Mouse (Mus musculus) large intestine, adult 2 months (tissue): ENCODE results near the gene Tmem104. TPM values are rescaled to one million over a fixed set of nuclear protein-coding genes. Genes with fewer than 3 reads are reported as not detected.

Source experiments
- DNase-seq: peaks from one replicate; pipeline ENCODE4 v3.0.0-alpha.2; 2012; ENCODE audit warnings: low read depth, low spot score
- WGBS: fragments of 180-500 bp; shearing (Covaris S2); methylation state at CpG from one replicate; pipeline ENCODE4 v1.1.7; 2018; 5-methylcytosine and 5-hydroxymethylcytosine counted together
- polyA plus RNA-seq: library from polyadenylated mRNA; depleted of rRNA; stranded (reverse); fragments of >200 nt; gene quantifications from 2 replicates; pipeline ENCODE4 v1.2.3, GENCODE M21; 2012

Gene Tmem104
- polyA plus RNA-seq, 1 experiment = 7.9 TPM

DNA sequence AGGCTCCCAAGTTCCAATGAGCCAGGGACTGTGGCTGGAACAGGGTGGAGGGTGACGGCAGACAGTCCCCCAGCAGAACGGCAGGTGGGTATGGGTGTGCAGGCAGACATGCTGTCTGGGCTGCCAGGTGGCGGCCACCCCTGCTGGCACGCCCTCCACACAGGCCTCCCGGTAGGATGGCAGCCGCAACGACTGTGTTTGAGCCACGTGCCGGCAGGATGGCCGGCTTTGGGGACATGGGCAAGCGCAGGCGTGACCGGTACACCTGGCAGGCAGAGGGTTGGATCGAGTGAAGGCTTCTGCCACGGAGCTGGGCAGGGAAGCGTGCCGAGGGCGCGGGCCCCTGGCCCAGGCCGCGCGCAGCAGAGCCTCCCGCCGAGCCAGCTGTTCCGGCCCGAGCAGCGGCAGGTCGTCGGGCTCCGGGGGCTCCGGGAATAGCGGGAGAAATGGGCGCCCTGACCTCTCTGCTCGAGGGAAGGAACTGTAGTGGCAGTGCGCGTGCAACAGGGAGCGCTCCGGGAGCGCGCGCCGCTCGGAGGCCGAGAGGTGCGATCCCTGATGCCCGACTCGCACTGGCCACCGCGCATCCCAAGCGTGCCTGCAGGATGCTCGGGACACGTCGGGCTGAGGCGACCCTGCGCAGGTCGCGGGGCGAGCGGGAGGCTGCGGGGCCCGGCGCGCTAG lies 62.6 kb downstream of the Tmem104 start:
- WGBS = 3% methylated on average over 63 of the region's 63 CpGs
- no peak for DNase-seq

DNA sequence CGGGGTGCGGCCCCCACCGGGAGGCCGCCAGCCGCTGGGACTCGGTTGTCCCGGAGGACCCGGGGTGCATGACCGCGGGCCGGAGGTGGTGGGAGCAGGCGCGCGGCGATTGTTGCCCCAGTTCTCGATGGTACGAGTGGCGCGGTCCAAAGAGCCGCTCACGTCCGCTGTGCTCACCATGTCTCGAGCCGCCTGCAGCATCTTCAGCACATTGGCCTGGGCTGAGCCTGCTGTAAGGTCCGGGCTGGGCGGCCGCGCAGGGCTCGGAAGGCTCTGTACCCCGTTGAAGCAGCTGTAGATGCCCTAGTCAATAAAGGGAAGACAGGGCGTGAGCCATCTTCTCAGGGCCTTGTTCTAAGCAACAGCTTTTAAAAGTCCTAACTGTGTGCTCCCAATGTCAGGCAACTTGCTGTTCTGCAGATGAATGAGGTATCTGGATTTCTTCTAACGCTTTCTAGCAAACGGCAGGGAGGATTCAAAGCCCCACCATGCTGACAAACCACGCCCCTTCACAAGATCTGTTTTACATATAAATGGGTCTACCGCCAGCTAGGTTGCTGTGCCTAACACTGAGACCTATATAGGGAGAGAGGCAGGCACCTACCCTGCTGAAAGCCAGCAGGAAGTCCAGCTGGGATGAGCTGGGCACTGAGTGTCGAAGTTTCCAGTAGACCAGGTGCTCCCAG lies 63.3 kb downstream of the Tmem104 start:
- no peak for DNase-seq
- 4% methylated on average over 36 of the region's 36 CpGs for WGBS

DNA sequence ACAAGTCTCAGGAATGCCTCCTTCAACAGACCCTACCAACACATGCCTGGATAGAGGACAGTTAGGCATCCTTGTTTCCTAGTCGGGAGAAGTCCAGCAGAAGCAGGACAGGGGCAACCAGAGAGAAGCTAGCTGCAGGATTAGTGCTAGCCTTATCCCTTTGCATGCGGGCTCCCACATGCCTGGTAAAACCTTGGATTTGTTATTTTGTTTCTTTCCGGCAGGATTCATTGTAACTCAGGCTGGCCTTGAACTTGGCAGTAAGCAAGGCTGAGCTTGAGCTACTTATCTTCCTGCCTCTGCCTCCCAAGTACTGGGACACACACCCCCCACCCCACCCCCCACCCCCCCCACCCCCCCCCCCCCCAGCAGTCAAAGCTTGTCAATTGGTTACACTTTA lies 64.0 kb downstream of the Tmem104 start:
- DNase-seq = no peak
- WGBS = 72% methylated on average over 3 of the region's 3 CpGs

DNA sequence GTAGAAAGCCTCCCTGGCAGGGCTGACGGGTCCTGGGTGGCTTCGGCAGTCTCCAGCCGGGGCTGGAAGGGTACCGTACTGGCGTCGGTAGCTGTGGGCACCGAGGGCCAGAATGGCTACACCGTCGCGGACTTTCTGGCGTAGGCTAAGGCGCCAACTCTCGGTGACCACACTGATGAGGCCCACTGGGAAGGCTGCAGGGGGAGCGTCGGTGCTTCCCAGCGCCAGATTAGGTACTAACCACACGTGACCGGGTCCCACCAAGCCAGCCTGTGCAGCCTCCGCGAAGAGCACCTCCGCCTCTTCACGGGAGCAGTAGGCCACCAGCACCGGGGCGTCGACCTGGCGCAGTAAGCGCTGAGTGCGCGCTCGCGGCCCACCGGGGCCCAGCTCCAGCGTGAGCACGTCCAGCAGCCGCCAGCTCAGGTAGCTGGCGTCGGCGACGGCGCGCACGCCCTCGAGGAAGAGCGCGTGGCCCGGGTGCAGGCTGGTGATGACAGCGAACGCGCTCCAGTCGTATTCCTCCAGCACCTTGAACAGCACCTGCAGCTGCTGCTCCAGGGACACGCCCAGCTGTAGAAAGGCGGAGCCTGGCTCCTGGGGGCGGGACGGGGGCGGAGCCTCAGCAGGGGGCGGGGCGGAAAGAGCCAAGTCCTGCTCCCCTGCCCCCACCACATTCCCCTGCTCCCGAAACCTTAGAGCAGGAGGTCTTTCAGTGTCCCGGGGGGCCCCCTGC lies 70.7 kb downstream of the Tmem104 start:
- 18% methylated on average over 59 of the region's 59 CpGs for WGBS
- DNase-seq = no peak

DNA sequence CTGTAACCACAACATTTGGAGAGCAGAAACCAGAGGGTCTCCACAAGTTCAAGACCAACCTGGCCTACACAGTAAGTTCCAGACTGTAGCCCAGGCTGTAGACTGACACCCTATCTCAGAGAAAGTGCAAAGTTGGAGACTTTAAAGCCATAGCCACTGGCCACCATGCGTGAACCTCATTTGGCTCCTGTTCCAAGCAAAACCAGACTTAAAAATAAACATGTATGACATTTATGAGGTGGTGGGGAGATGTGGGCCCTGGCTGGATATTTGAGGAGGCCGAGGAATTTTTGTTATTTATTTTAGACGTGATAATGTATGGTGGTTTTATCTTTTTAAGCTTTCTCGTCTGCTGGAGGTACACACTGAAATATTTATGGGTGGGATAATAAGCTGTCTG lies 71.8 kb downstream of the Tmem104 start:
- 28% methylated on average over 4 of the region's 4 CpGs for WGBS
- DNase-seq = no peak

DNA sequence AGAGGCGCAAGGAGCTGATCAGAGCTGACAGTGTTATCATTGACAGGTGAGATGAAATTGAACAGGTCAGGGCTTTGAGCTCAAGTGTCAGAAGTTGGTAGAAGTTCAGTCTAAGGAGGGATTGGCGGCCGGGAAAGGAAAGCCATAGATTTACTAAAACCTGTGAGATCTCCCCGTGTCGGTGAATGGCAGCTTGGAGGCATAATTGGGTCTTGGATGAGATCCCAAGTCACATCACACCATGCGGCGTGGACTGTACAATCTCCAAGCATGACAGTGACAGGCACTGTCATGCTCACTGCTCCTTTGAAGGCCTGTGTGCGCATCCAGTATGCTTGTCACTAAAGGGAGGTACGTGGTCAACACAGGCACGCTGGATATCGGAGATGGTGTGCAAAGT lies 75.7 kb downstream of the Tmem104 start:
- DNase-seq = no peak
- WGBS = 75% methylated on average over 11 of the region's 11 CpGs

DNA sequence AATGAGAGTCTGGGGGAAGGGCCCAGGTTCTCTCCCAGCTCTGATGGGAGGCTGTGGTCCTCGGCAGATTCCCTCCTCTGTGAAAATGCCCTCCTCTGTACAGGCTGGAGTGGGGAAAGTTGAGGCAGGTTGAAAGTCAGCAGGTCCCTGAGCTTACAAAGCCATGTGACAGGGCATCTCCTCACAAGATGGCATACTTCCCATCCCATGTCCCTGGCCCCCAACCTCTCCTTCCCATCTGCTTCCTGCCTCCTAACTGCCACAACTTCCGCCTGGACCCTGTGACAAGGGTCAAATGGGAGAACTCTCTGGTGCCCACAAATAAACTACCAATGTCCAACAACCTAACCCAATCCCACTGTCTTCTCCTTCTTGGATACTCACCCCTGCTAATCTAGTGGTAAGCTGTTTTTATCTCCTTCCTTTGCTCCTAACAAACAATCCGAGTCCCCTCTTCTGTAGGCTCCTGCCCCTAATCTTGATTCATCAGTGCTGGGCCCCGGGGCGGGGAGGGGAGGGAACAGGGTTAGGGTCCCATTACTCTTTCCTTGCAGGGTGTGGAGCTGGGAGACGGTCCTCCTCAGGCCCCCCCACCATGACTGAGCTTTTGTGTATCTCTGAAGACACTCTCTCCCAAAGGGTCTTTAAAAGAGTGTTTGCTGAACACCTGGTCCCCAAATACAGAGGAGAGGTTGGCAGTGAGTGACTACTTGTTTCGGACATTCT lies 77.0 kb downstream of the Tmem104 start:
- WGBS = 64% methylated on average over 7 of the region's 7 CpGs
- no peak for DNase-seq

DNA sequence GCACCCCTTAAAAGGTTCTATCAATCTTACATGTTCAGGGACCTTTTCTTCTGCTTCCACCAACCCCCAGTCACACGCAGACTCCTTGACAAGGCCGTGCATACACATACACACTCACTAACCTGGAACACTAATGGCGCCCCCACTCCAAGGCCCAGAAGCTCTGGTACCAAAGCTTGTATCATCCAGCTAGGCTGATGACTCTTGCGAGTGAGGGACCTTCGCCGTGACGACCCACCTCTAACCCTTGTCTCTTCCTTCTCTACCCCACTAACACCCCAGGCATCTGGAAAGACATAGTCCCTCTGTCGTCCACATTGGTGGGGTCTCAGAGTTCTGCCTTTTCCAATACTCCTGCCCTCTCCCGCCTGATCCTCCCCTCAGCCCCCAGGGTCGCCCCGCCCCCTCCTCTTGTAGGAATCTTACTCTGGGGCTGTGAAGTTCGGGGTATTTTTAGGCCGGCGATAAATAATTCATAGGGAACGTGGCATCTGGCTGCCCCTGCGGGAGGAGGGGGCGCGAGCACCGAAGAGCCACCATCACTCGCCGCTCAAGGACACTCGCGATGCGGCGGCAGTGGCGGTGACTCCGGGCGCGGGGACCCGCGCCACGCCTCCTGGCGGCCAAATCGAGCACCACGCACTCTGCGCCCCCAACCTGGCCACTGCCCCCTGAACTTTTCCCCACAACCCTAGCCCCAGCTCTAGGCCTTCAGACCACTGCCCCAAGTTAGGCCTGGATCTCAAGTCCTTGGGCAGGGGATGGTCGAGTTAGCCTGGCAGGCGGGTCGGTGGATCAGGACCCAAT lies 77.8 kb downstream of the Tmem104 start:
- DNase-seq = no peak
- WGBS = 9% methylated on average over 39 of the region's 39 CpGs

DNA sequence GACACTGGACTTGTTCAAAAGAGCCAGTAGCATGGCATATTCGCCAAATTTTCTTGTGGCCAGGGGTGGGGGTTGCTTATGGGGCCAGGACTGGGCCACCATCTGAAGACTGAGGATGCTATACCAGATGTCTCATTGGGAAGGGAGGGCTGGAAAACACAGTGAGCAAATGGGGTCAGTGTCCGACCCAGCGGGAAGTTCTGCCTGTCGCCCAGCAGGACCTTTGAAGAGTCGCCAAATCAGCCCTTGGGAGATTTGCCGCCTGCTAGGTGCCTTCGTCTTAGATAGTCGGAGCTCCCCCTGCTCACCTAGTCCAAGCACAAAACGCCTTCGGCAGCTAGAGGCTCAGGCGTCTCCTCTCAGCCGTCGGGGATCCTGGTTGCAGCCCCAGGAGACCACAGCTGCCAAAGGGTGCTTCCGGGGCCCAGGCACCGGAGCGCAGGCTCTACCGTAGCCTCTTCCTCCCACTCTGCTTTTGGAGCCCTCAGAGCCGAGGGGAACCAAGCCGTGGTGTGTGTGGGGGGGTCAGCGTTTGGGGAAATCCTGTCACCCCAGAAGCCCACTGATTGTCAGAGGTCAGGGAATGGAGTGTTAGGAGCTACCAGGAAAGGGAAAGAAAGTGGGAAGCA lies 78.6 kb downstream of the Tmem104 start:
- no peak for DNase-seq
- WGBS = 6% methylated on average over 20 of the region's 20 CpGs

DNA sequence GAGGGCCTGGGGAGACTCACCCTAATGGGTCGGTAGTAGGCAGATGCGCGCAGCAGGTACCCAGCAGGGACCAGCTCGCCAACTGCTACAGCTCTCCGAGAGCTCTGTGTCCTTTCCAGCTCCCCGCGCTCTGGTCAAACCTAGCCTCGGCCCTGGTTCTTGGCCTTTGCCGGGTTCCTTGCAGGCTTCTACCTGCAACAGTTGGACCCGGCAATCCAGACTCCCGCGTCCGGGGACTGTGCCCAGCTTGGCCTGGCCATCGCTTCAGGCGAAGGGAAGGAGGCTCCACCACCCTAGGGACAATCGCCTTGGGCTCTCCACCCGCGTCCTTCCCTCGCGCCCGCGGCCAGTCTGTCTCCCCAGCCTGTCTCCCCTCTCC lies 79.1 kb downstream of the Tmem104 start:
- 5% methylated on average over 22 of the region's 22 CpGs for WGBS
- DNase-seq = no peak

DNA sequence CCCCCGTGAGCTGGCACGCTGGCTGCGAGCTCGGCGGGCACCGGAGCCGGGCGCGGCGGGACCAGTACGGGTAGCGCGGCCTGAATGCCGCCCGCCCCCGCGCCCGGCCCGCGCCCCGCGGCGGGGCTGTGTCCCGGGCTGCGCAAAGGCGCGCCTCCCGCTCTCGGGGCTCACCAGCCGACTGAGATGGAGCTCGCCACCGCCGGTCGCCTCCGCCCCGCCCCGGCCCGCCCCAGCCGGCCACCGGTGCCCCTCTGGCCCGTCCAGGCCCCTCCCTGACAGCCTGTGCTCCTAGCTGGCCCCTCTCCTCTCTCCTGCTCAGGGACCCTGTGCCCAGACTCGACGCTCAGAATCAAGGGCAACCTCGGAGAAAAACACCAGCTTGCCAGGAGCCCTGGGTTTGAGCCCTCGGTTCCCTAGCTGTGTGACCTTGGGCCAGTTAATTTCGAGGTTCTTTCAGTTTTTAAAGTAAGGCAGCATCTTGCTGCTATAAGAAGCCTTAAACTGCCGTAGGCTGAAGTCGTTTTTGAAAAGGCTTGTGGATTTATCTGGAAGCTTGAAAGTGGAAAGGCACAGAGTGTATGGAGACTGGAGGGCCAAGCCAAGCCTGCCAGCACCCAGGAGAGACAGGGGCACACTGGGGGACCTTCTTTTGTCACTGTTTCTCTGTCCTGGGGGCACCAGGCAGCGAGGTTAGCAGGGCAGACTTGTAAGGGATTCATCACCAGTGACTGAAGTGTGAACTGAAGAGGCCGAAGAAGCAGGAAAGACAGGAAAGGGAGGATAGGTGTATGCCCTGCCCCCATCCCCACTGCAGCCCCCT lies 80.0 kb downstream of the Tmem104 start, which contains the start of gene Grin2c:
Grin2c (minus strand) TSS at position 183 of the 823 bp plus-strand sequence.
- 11% methylated on average over 50 of the region's 50 CpGs for WGBS
- DNase-seq = no peak

DNA sequence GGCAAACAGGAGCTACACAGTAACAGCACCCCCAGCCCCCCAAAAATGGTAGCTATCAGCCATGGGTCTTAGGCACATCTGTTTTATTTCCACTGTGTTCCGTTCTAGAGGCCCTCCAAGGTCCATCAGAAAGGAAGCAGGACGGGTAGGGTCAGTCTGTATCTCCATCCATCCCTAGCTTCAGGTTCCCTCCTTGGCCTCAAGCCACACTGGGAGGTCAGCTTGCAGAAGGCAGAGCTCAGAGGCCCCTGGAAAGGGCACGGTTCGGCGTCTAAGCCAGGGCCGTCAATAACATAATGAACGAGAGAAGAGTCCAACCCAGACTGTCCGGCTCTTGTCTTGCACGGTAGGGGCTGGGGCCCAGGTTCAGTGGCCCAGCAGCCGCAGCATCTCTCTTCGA lies 80.7 kb downstream of the Tmem104 start:
- WGBS = 90% methylated on average over 11 of the region's 11 CpGs

DNA sequence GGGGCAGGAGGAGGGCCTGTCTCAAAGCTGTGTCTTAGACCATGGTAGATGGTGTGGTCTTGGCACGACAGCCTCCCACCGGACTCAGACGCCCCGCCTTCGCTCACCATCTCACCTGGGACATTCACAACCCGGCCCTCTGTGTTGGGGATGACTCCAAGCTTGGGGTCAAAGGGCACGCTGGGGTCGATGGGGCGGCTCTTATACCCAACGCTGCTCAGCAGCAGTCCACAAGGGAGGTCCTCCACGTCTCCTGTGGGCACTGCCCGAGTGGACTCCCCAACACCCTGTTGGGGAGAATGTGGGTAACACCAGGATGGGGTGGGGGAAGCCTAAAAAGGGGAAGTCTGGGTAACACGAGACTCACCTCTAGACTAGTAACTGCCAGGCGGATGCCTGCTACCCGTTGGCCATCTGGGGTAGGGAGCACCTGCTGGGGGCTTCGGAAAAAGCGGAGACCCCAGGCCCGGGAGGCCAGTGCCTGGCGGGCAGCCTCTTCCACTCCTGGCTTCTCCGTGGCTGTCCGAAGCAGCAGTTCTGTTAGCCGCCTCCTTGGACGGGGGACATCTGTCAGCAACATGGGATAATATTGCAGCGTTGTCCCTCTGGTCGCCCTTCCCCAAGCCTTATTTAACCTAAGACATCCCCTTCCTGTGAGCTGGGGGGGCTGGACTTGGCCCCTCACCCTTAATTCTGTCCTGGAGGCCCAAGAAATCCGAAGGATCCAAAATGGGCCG lies 82.2 kb downstream of the Tmem104 start:
- no peak for DNase-seq
- WGBS = 89% methylated on average over 27 of the region's 27 CpGs

More for the DNA sequence above, 80.7 kb downstream of the Tmem104 start:
- no peak for DNase-seq

DNA sequence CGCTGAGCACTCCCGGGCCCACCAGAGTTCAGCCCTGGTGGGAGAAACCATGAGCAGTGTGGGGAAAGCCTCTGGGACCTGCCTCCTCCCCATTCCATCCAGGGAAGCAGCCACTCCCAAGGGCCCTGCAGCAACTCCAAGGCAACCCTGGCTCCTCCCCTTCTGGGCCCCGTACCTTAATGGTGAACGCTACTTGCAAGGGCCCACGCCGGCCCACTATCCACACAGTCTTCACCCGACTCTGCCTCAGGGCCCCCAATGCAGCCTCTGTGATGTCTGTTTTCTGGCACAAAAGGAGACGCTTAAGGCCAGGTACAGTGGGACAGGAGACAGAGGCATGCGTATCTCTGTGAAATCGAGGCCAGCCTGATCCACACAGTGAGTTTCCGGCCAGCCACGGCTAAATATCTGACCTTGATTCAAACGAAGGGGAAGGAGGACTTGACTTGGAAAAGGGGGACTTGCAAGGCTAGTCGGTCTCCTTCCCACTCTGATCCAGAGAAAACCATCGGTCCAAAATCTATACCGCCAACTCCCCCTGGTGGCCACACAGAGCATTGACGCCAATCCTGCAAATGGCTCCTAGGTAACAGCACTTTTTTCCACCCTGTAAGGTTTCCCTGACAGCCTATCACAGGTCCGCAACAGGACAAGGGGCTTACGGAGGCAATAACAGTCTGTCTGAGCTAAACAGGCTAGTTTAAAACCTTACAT lies 83.0 kb downstream of the Tmem104 start:
- DNase-seq = peak; percentile 32
- WGBS = 35% methylated on average over 19 of the region's 19 CpGs

DNA sequence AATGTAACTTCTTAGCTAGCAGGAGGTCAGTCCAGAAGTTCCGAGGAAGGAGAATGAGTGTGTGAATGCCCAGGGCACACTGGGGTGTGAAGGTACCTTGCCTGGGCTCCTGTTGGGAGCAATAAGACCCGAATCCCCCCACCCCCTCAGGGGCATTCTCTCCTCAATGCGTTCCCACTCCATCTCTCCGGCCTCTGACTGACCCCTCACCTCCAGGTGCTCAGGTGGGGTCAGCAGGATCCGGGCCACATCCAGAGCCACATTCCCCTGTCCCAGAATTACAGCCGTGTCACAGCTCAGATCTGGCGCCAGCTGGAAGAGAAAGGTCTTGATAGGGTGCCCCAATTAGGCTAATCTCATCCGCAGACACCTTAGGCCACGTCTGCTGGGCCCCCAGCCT lies 83.8 kb downstream of the Tmem104 start:
- no peak for DNase-seq
- 83% methylated on average over 9 of the region's 9 CpGs for WGBS

DNA sequence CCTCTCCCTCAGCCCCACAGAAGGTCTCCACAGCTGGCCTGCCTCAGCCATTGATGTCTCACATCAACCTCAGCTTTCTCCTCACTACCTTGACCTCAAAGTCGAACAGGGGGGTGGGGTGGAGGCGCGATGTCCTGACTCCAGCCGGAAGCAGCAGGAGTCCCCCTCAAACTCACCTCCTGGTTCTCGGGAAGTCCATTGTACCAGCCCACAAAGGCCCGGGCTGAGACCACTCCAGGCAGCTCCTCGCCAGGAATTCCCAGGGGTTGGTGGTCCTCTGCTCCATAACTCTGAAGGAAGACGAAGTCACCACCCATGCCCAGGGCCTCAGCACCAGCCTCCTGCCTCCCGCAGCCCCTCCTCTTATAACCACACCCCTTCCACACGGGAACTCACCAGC lies 84.2 kb downstream of the Tmem104 start:
- 81% methylated on average over 10 of the region's 10 CpGs for WGBS

More for the DNA sequence above, 84.2 kb downstream of the Tmem104 start:
- DNase-seq = no peak
